Mouse (Mus musculus): ENCODE measurements around the gene Acoxl.

Gene Acoxl

GRCm38 (mm10) chr2:127937079-127937478 lies 98.4 kb downstream of the Acoxl start:
- in situ Hi-C loops (cut with MseI, MboI) = no loop called here

GRCm38 (mm10) chr2:127939206-127939605 lies 100.5 kb downstream of the Acoxl start:
- in situ Hi-C loops (cut with MseI, MboI) = no loop called here

- in situ Hi-C loops (cut with MseI, MboI) = no loop called here
Measured at GRCm38 (mm10) chr2:127960579-127960978, 121.9 kb downstream of the Acoxl start.

GRCm38 (mm10) chr2:127961154-127961553 lies 122.5 kb downstream of the Acoxl start:
- in situ Hi-C loops (cut with MseI, MboI) = no loop called here

GRCm38 (mm10) chr2:127961802-127962433 lies 123.2 kb downstream of the Acoxl start:
- in situ Hi-C loops (cut with MseI, MboI) = no loop called here

- in situ Hi-C loops (cut with MseI, MboI) = no loop called here
Measured at GRCm38 (mm10) chr2:127968944-127969343, 130.3 kb downstream of the Acoxl start.

GRCm38 (mm10) chr2:127976276-127976675 lies 137.6 kb downstream of the Acoxl start:
- in situ Hi-C loops (cut with MseI, MboI) = no loop called here

GRCm38 (mm10) chr2:127978601-127979230 lies 140.0 kb downstream of the Acoxl start:
- in situ Hi-C loops (cut with MseI, MboI) = no loop called here

- in situ Hi-C loops (cut with MseI, MboI) = no loop called here
Measured at GRCm38 (mm10) chr2:127982610-127983009, 143.9 kb downstream of the Acoxl start.

GRCm38 (mm10) chr2:127983301-127983700 lies 144.6 kb downstream of the Acoxl start:
- in situ Hi-C loops (cut with MseI, MboI) = no loop called here

- in situ Hi-C loops (cut with MseI, MboI) = no loop called here
Measured at GRCm38 (mm10) chr2:127983981-127984380, 145.3 kb downstream of the Acoxl start.

- in situ Hi-C loops (cut with MseI, MboI) = no loop called here
Measured at GRCm38 (mm10) chr2:127987706-127988105, 149.0 kb downstream of the Acoxl start.

- in situ Hi-C loops (cut with MseI, MboI) = no loop called here
Measured at GRCm38 (mm10) chr2:127990856-127991479, 152.3 kb downstream of the Acoxl start.

- in situ Hi-C loops (cut with MseI, MboI) = no loop called here
Measured at GRCm38 (mm10) chr2:127991656-127992055, 153.0 kb downstream of the Acoxl start.

GRCm38 (mm10) chr2:128008662-128009423 lies 170.2 kb downstream of the Acoxl start:
- in situ Hi-C loops (cut with MseI, MboI) = no loop called here

- in situ Hi-C loops (cut with MseI, MboI) = no loop called here
Measured at GRCm38 (mm10) chr2:128014613-128015012, 175.9 kb downstream of the Acoxl start.

GRCm38 (mm10) chr2:128015602-128016001 lies 176.9 kb downstream of the Acoxl start:
- in situ Hi-C loops (cut with MseI, MboI) = no loop called here

- in situ Hi-C loops (cut with MseI, MboI) = no loop called here
Measured at GRCm38 (mm10) chr2:128020039-128020907, 181.6 kb downstream of the Acoxl start.

- in situ Hi-C loops (cut with MseI, MboI) = no loop called here
Measured at GRCm38 (mm10) chr2:128020908-128021193, 182.2 kb downstream of the Acoxl start.

GRCm38 (mm10) chr2:128023855-128024254 lies 185.2 kb downstream of the Acoxl start:
- in situ Hi-C loops (cut with MseI, MboI) = no loop called here

GRCm38 (mm10) chr2:128027696-128028095 lies 189.0 kb downstream of the Acoxl start:
- in situ Hi-C loops (cut with MseI, MboI) = no loop called here

GRCm38 (mm10) chr2:128029968-128030367 lies 191.3 kb downstream of the Acoxl start:
- in situ Hi-C loops (cut with MseI, MboI) = no loop called here

Measured in mouse trophoblast stem cell (cell line).